Mouse (Mus musculus) fat pad, adult 2 months (tissue): ENCODE results near the gene Slc37a1.

Experiments
- DNase-seq: peaks from one replicate; pipeline ENCODE4 v3.0.0-alpha.2; 2011; ENCODE audit warnings: low read depth, low spot score; ENCODE audit errors: extremely low read depth

Slc37a1 gene

DNA sequence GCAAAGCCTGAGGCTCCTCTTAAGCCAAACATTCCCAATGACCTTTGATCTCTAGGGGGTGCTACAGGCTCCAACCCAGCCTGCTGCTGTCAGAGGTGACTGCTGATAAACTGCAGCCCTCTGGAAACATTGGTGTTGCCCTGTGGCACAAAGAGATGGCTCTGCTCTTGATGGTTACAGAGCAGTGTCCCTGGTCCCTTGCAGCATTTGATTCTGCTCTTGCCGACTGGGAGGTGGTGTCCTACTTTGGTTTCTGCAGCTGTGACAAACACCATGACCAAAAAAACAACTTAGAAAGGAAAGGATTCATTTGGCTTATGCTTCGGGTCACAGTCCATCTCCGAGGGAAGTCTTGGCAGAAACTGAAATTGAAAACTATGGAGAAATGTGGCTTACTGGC lies 104.9 kb downstream of the Slc37a1 start:
- DNase-seq, result no peak

- DNase-seq, result no peak
Observed at GRCm38 (mm10) chr17:31392041-31392440, 105.4 kb downstream of the Slc37a1 start.

- DNase-seq, result no peak
Observed at GRCm38 (mm10) chr17:31393811-31394210, 107.2 kb downstream of the Slc37a1 start.

- DNase-seq, result no peak
Observed at GRCm38 (mm10) chr17:31400294-31400693, 113.7 kb downstream of the Slc37a1 start.
